Mouse (Mus musculus) spleen, adult 2 months (tissue): ENCODE measurements around the gene Cyb561. TPM values are rescaled to one million over a fixed set of nuclear protein-coding genes. Genes with fewer than 3 reads are reported as not detected.

Experiments used
- DNase-seq, 2 experiments: peaks; one replicate each; pipeline versions ENCODE4 v3.0.0 to v3.0.0-alpha.2; 2012 to 2021; ENCODE audit warnings: low spot score in 2 of 2, low read depth in 1 of 2
- H3K27ac ChIP-seq: fragments of 200-500 bp; 2 replicates; pipeline ENCODE4 v1.5.1; 2012; ENCODE audit warnings: low read length, inconsistent platforms; ENCODE audit not compliant: insufficient read depth
- H3K27me3 ChIP-seq: fragments of 200-500 bp; 2 replicates; pipeline ENCODE4 v1.6.1; 2012; ENCODE audit warnings: mild to moderate bottlenecking, moderate library complexity, low read length, inconsistent platforms; ENCODE audit not compliant: control insufficient read depth, insufficient read depth
- H3K36me3 ChIP-seq: fragments of 200-500 bp; 2 replicates; pipeline ENCODE4 v1.6.1; 2012; ENCODE audit warnings: mild to moderate bottlenecking, low read length, inconsistent platforms; ENCODE audit not compliant: control insufficient read depth, insufficient read depth
- H3K4me1 ChIP-seq: fragments of 200-500 bp; 2 replicates; pipeline ENCODE4 v1.6.1; 2011; ENCODE audit warnings: inconsistent platforms; ENCODE audit not compliant: control insufficient read depth, insufficient read depth, insufficient read length
- H3K4me3 ChIP-seq: fragments of 200-500 bp; 2 replicates; pipeline ENCODE4 v1.5.1; 2011; ENCODE audit warnings: mild to moderate bottlenecking, inconsistent platforms; ENCODE audit not compliant: insufficient read depth, insufficient read length; ENCODE audit errors: extremely low read depth
- CTCF ChIP-seq: fragments of 200-500 bp; IDR thresholded peaks from 2 replicates; pipeline ENCODE4 v1.5.1; 2011; ENCODE audit warnings: mild to moderate bottlenecking, inconsistent platforms; ENCODE audit not compliant: insufficient read depth, insufficient read length, insufficient replicate concordance; ENCODE audit errors: extremely low read depth
- POLR2A ChIP-seq: fragments of 200-500 bp; IDR thresholded peaks from 2 replicates; pipeline ENCODE4 v1.6.1; 2011; ENCODE audit warnings: low read depth, low read length, inconsistent platforms
- WGBS: fragments of 180-500 bp; shearing (Covaris S2); methylation state at CpG from one replicate; pipeline ENCODE4 v1.1.7; 2018; 5-methylcytosine and 5-hydroxymethylcytosine counted together
- polyA plus RNA-seq: library from polyadenylated mRNA; depleted of rRNA; stranded (reverse); fragments of >200 nt; gene quantifications from 2 replicates; pipeline ENCODE4 v1.2.3, GENCODE M21; 2012; rRNA removed

Cyb561 gene
- polyA plus RNA-seq, 1 experiment, result 1.9 TPM

DNA sequence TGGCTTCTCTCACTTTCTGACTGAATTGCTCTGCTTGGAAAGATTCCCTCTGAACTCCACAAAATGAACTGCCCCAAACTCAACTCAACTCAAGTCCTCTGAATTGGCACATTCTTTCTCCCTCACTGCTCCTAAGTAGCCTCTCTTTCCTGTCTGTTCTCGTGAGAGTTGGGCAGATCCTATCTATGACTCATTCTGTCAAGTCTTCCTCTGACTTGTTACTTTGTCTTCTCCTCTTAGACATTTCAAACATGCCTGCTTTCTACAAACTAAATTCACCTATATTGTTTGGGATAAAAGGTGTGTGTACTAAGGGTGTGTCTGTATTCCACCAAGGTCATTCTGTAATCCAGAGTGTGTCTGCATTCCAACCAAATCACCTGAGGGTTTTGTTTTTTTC, 54.0 kb downstream of the Cyb561 start:
- DNase-seq, result no peak
- TF ChIP-seq CTCF (no peak), POLR2A (no peak)
- 33% methylated on average over 1 of the region's 1 CpGs for WGBS
- H3K4me3 ChIP-seq, result no peak overlapping the region
- H3K27me3 ChIP-seq, result no peaks in the 10 kb centered on the region
- H3K4me1 ChIP-seq, result peaks cover 4% of the 10 kb centered on the region; the same call in 1 of the 2 replicates
- no peak overlapping the region for H3K27ac ChIP-seq
- no peaks in the 10 kb centered on the region for H3K36me3 ChIP-seq

DNA sequence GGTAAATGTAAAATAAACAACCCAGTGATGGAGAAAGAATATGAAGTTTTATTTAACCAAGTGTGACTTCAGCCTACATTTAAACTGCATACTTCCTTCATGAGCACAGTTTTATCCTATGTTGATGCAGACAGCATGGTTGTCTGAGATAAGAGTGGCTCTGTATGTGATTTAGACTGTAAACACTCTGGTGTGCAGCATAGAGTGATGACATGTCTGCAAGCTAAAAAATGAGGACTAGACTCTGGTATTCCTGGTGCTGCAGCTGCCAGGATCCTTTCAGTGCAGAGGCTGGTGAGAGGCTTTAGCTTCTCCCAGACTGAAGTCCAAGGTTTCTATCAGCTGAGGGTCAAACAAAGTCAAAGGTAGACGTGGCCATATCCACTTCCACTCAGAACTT, 65.9 kb downstream of the Cyb561 start:
- no peak overlapping the region for H3K27ac ChIP-seq
- H3K36me3 ChIP-seq, result no peaks in the 10 kb centered on the region
- H3K4me1 ChIP-seq, result no peaks in the 10 kb centered on the region
- DNase-seq, result no peak
- 90% methylated on average over 1 of the region's 1 CpGs for WGBS
- no peak overlapping the region; the same call in 1 of the 2 replicates for H3K4me3 ChIP-seq
- no peaks in the 10 kb centered on the region for H3K27me3 ChIP-seq
- TF ChIP-seq POLR2A (no peak), CTCF (no peak)

DNA sequence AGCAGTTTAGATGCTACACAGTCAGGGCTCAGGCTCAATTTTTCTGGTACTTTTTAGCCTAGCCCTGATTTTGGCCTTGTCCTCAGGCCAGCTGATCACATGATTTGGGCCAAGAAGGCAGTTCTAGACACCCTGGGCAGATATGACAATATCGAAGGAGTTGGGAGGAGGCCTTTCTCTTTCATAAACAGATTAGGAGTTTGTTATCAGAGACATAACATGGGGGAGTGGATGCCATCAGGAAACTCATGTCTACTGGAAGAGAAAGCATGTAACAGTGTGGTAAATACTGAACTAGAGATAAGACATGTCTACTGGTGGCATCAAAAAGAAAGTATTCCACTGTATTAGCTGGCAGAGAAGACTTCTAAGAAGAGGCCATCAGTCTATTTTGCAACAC, 67.6 kb downstream of the Cyb561 start:
- Histone ChIP-seq H3K27me3 (no peaks in the 10 kb centered on the region), H3K36me3 (no peaks in the 10 kb centered on the region), H3K4me1 (no peaks in the 10 kb centered on the region), H3K4me3 (no peak overlapping the region), H3K27ac (no peak overlapping the region)
- no peak for TF ChIP-seq CTCF
- TF ChIP-seq POLR2A, result no peak
- WGBS, result 85% methylated on average over 1 of the region's 1 CpGs
- no peak for DNase-seq

Other genes with a start within 250 kb of the Cyb561 start
- gene Ace, start 14.6 kb upstream of the Cyb561 start, polyA plus RNA-seq, result 14.6 and 32.5 TPM in 2 replicates
- not detected in 2 replicates for gene Ace3, start 41.3 kb upstream of the Cyb561 start, polyA plus RNA-seq
- 0.35 and 0.56 TPM in 2 replicates for gene Kcnh6, start 54.8 kb upstream of the Cyb561 start, polyA plus RNA-seq
- 35.8 and 44.0 TPM in 2 replicates for gene Dcaf7, start 83.5 kb upstream of the Cyb561 start, polyA plus RNA-seq
- gene Taco1, start 112.7 kb upstream of the Cyb561 start, polyA plus RNA-seq, result 6.1 and 7.6 TPM in 2 replicates
- 34.1 and 37.1 TPM in 2 replicates for gene Map3k3, start 131.3 kb upstream of the Cyb561 start, polyA plus RNA-seq
- 0.72 TPM in 1 of 2 replicates, not detected in the other for gene Gm10840, start 207.5 kb upstream of the Cyb561 start, polyA plus RNA-seq
- 305 and 309 TPM in 2 replicates for gene Limd2, start 207.5 kb upstream of the Cyb561 start, polyA plus RNA-seq
- 32.6 and 36.7 TPM in 2 replicates for gene Strada, start 248.8 kb upstream of the Cyb561 start, polyA plus RNA-seq